Mouse (Mus musculus) G1E (cell line): ENCODE measurements around the gene Rsph10b. TPM values are rescaled to one million over a fixed set of nuclear protein-coding genes. Genes with fewer than 3 reads are reported as not detected.

Experiments
- ATAC-seq: 2 replicates; pipeline ENCODE4 v1.8.0; 2016; ENCODE audit warnings: mild to moderate bottlenecking; ENCODE audit not compliant: insufficient number of reproducible peaks, poor library complexity, low FRiP score, severe bottlenecking; ENCODE audit errors: extremely low read depth
- DNase-seq: peaks from one replicate; pipeline ENCODE4 v3.0.0; 2012; ENCODE audit warnings: low spot score
- H3K27me3 ChIP-seq: 2 replicates; pipeline ENCODE4 v1.6.1; 2012; ENCODE audit warnings: mild to moderate bottlenecking, low read length, inconsistent platforms; ENCODE audit not compliant: insufficient read depth
- H3K36me3 ChIP-seq: replicated peaks from 2 replicates; pipeline ENCODE3; 2012; ENCODE audit warnings: mild to moderate bottlenecking, inconsistent platforms
- H3K4me1 ChIP-seq: 2 replicates; pipeline ENCODE4 v1.6.1; 2012; ENCODE audit warnings: low read depth, low read length, inconsistent platforms, mixed read lengths; ENCODE audit not compliant: insufficient read depth
- H3K4me3 ChIP-seq: 2 replicates; pipeline ENCODE4 v1.5.1; 2012; ENCODE audit warnings: low read depth, mild to moderate bottlenecking, inconsistent platforms, low read length, moderate library complexity, mixed read lengths
- H3K9me3 ChIP-seq: replicated peaks from 2 replicates; pipeline ENCODE4 v1.6.1; 2012; ENCODE audit warnings: inconsistent platforms
- CTCF ChIP-seq: IDR thresholded peaks from 2 replicates; pipeline ENCODE4 v1.5.1; 2012; ENCODE audit warnings: low read depth, low read length, inconsistent platforms, mixed read lengths
- GATA1 ChIP-seq: IDR thresholded peaks from 2 replicates; pipeline ENCODE4 v1.6.1; 2012; ENCODE audit warnings: borderline replicate concordance, low read length, inconsistent platforms, mixed read lengths
- GATA2 ChIP-seq: IDR thresholded peaks from 2 replicates; pipeline ENCODE4 v1.6.1; 2012; ENCODE audit warnings: low read depth, low read length, inconsistent platforms, borderline replicate concordance
- POLR2AphosphoS5 ChIP-seq: IDR thresholded peaks from 2 replicates; pipeline ENCODE4 v1.6.1; 2012; ENCODE audit warnings: low read depth, low read length, inconsistent platforms; ENCODE audit not compliant: insufficient replicate concordance
- TAL1 ChIP-seq: conservative IDR thresholded peaks from 2 replicates; pipeline ENCODE4 v1.6.1; 2012; ENCODE audit warnings: low read depth, low read length, inconsistent platforms, mixed read lengths
- polyA plus RNA-seq: library from polyadenylated mRNA; stranded (reverse); fragments of >175 nt; gene quantifications from 2 replicates; pipeline ENCODE4 v1.2.3, GENCODE M21; 2012
- total RNA-seq, 2 experiments: library from RNA; stranded (forward) in 1 of 2; stranded (reverse) in 1 of 2; fragments of 200-1000 nt in 1 of 2; fragments of >200 nt in 1 of 2; fragmentation: Nextera tagmentation in 1 of 2; gene quantifications; 2 replicates each; pipeline ENCODE4 v1.2.3; 2014 to 2017

Gene Rsph10b
- total RNA-seq (2014; fragmentation: Nextera tagmentation) (1.6 and 1.7 TPM in 2 replicates), total RNA-seq (2017) (not detected in 2 replicates), polyA plus RNA-seq (not detected in 2 replicates)

- Histone ChIP-seq H3K36me3 (peaks cover 55% of the 10 kb centered on the region), H3K27me3 (no peaks in the 10 kb centered on the region; the same call in 1 of the 2 replicates), H3K4me3 (no peak within 1 kb of the TSS), H3K9me3 (no peaks in the 10 kb centered on the region), H3K4me1 (no peaks in the 10 kb centered on the region)
- TF ChIP-seq POLR2AphosphoS5 = no peak
- no peak for TF ChIP-seq CTCF
- TF ChIP-seq GATA1 = no peak
- TF ChIP-seq GATA2 = no peak
- no peak for TF ChIP-seq TAL1
- ATAC-seq (no peak), DNase-seq (no peak)
Measured at GRCm38 (mm10) chr5:143932831-143933230, at the start of gene Rsph10b. Gene Rsph10b (plus strand): TSS chr5:143933035.

GRCm38 (mm10) chr5:143885274-143885673 lies 47.6 kb upstream of the Rsph10b start:
- peaks cover 99% of the 10 kb centered on the region for H3K36me3 ChIP-seq
- TF ChIP-seq GATA1 = no peak
- TF ChIP-seq TAL1 = no peak
- TF ChIP-seq GATA2 = no peak
- TF ChIP-seq CTCF = no peak
- TF ChIP-seq POLR2AphosphoS5 = no peak

GRCm38 (mm10) chr5:143890741-143891140 lies 42.1 kb upstream of the Rsph10b start:
- ATAC-seq = no peak
- DNase-seq = no peak
- Histone ChIP-seq H3K36me3 (peaks cover 92% of the 10 kb centered on the region), H3K4me1 (peaks cover 38% of the 10 kb centered on the region), H3K9me3 (peaks cover 4% of the 10 kb centered on the region), H3K27me3 (no peaks in the 10 kb centered on the region), H3K4me3 (no peak overlapping the region)
- TF ChIP-seq GATA1 (no peak), GATA2 (no peak), CTCF (no peak), POLR2AphosphoS5 (no peak), TAL1 (no peak)

More at GRCm38 (mm10) chr5:143885274-143885673, 47.6 kb upstream of the Rsph10b start:
- no peaks in the 10 kb centered on the region for H3K4me1 ChIP-seq
- ATAC-seq (no peak), DNase-seq (no peak)
- H3K9me3 ChIP-seq = peaks cover 8% of the 10 kb centered on the region
- no peaks in the 10 kb centered on the region for H3K27me3 ChIP-seq
- H3K4me3 ChIP-seq = no peak overlapping the region

GRCm38 (mm10) chr5:143892255-143892886 lies 40.5 kb upstream of the Rsph10b start:
- Histone ChIP-seq H3K9me3 (no peaks in the 10 kb centered on the region), H3K4me1 (peaks cover 38% of the 10 kb centered on the region), H3K27me3 (no peaks in the 10 kb centered on the region), H3K36me3 (peaks cover 90% of the 10 kb centered on the region), H3K4me3 (no peak overlapping the region; the same call in 1 of the 2 replicates)
- DNase-seq (no peak), ATAC-seq (no peak)
- no peak for TF ChIP-seq GATA2
- TF ChIP-seq CTCF = no peak
- TF ChIP-seq POLR2AphosphoS5 = no peak
- TF ChIP-seq TAL1 = no peak
- no peak for TF ChIP-seq GATA1

GRCm38 (mm10) chr5:143893396-143893795 lies 39.4 kb upstream of the Rsph10b start:
- Histone ChIP-seq H3K4me3 (peak overlapping the region; percentile 27; the same call in 1 of the 2 replicates), H3K4me1 (peaks cover 38% of the 10 kb centered on the region), H3K9me3 (no peaks in the 10 kb centered on the region), H3K36me3 (peaks cover 90% of the 10 kb centered on the region), H3K27me3 (no peaks in the 10 kb centered on the region)
- peak; percentile 93 for TF ChIP-seq TAL1
- no peak for TF ChIP-seq POLR2AphosphoS5
- peak; percentile 78; the same call in 1 of the 2 replicates for TF ChIP-seq GATA2
- no peak for TF ChIP-seq GATA1
- TF ChIP-seq CTCF = no peak
- DNase-seq (peak; percentile 83), ATAC-seq (peak; percentile 94)

- ATAC-seq = no peak
- peaks cover 91% of the 10 kb centered on the region for H3K36me3 ChIP-seq
- TF ChIP-seq GATA2 (no peak), POLR2AphosphoS5 (no peak), TAL1 (no peak), GATA1 (no peak), CTCF (no peak)
Measured at GRCm38 (mm10) chr5:143897635-143898330, 35.1 kb upstream of the Rsph10b start, which contains the start of gene Ankrd61. Gene Ankrd61 (minus strand): TSS chr5:143897685.

More at GRCm38 (mm10) chr5:143897635-143898330, 35.1 kb upstream of the Rsph10b start, which contains the start of gene Ankrd61:
- Histone ChIP-seq H3K27me3 (no peaks in the 10 kb centered on the region), H3K4me3 (no peak within 1 kb of the TSS), H3K9me3 (no peaks in the 10 kb centered on the region), H3K4me1 (peaks cover 32% of the 10 kb centered on the region)
- DNase-seq = no peak
